Mouse (Mus musculus) liver, postnatal 0 days (tissue): ENCODE data around the gene Cacng2.

ENCODE experiments used
- CTCF ChIP-seq: sonication (generic); IDR thresholded peaks from 2 replicates; pipeline ENCODE4 v1.5.1; 2016; ENCODE audit warnings: antibody characterized with exemption, low read depth
- EP300 ChIP-seq: IDR thresholded peaks from 2 replicates; pipeline ENCODE4 v1.6.1; 2016; ENCODE audit warnings: antibody characterized with exemption, low read depth, mild to moderate bottlenecking

DNA sequence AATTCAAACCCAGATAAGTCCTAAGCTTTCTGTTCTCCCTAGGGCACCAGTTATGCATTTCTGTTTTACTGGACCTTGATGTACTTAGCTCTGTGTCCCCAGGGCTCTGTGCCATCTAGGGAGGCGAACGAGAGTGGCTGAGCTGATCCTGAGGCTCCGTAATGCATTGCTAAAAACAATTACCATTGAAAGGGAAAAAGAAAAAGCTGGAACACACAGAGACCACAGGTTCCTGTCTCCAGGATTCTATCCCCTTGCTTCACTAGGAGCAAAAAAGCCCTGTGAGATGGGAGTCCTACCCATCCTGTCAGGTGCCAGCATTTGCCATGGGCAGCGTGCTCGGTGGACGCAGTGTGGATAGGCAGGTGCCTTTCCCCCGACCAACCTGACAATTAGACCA lies 38.4 kb downstream of the Cacng2 start:
- TF ChIP-seq CTCF = no peak
- no peak for TF ChIP-seq EP300
